Mouse (Mus musculus) embryonic facial prominence, embryonic 12.5 days (tissue): Measurements from ENCODE around the gene Galc. TPM values are rescaled to one million over a fixed set of nuclear protein-coding genes. Genes with fewer than 3 reads are reported as not detected.

Experiments used
- ATAC-seq: fragments of 200-750 bp; cut with Nextera tagmentation; 2 replicates; pipeline ENCODE4 v1.8.0; 2017; ENCODE audit not compliant: insufficient number of reproducible peaks, insufficient read depth, low FRiP score, low TSS enrichment
- H3K27ac ChIP-seq: fragments of 300-500 bp; sonication (generic); 2 replicates; pipeline ENCODE4 v1.5.1; 2016; ENCODE audit warnings: mild to moderate bottlenecking
- H3K27me3 ChIP-seq: fragments of 300-500 bp; sonication (generic); 2 replicates; pipeline ENCODE4 v1.6.1; 2016; ENCODE audit warnings: mild to moderate bottlenecking, moderate library complexity
- H3K36me3 ChIP-seq: fragments of 300-500 bp; sonication (generic); 2 replicates; pipeline ENCODE4 v1.6.1; 2016; ENCODE audit warnings: mild to moderate bottlenecking
- H3K4me1 ChIP-seq: fragments of 300-500 bp; sonication (generic); 2 replicates; pipeline ENCODE4 v1.6.1; 2016
- H3K4me2 ChIP-seq: fragments of 300-500 bp; sonication (generic); replicated peaks from 2 replicates; pipeline ENCODE4 v1.6.1; 2016; ENCODE audit warnings: mild to moderate bottlenecking, moderate library complexity
- H3K4me3 ChIP-seq: fragments of 300-500 bp; sonication (generic); 2 replicates; pipeline ENCODE4 v1.5.1; 2016; ENCODE audit warnings: mild to moderate bottlenecking
- H3K9ac ChIP-seq: fragments of 300-500 bp; sonication (generic); 2 replicates; pipeline ENCODE4 v1.6.1; 2016; ENCODE audit warnings: mild to moderate bottlenecking, moderate library complexity
- H3K9me3 ChIP-seq: fragments of 300-500 bp; sonication (generic); 2 replicates; pipeline ENCODE4 v1.6.1; 2016; ENCODE audit warnings: mild to moderate bottlenecking, moderate library complexity
- WGBS: fragments of 180-500 bp; shearing (Covaris S2); methylation state at CpG from one replicate; pipeline ENCODE4 v1.1.7; 2016; 5-methylcytosine and 5-hydroxymethylcytosine counted together
- polyA plus RNA-seq: library from polyadenylated mRNA; unstranded; fragments of >200 nt; fragmentation: Nextera tagmentation; extraction: Ambion mirVana; gene quantifications from 2 replicates; pipeline ENCODE4 v1.2.1, GENCODE M21; 2016

Gene Galc
- 10.2 and 10.3 TPM in 2 replicates for polyA plus RNA-seq

DNA sequence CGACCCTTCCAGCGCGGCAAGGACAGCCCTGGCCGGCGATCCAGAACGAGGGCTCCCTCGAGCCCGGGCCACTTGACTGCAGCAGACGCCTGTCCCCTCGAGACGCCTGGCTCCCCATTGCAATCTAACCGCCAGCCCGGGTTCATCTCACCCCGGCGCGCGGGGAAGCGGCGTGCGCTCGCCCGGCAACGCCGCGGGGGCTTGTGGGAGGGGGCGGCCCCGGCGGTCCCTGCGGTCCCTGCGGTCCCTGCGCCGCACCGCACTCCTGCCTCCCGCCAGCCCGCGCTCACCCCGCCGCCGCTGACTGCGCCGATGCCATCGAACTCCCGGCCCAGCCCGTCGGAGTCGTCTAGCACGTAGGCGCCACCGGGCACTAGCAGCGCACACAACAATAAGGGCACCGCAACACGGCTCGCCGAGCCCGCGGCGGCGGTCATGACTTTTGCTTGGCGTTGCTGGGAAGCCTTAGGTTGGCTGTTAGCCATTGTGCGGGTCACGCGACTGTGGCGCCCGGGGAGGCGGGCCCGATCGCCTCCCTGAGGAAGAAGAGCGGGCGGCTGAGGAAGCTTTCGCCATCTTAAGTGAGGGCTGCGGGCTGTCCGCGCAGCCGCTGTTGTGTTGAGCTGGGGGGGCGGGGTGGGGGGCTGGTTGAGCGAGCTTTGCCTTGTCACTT is at the start of gene Galc:
Gene Galc, minus strand, starts transcription at position 615 of the 673 bp plus-strand sequence.
- peak within 1 kb of the TSS; percentile 60 for H3K4me2 ChIP-seq
- under 1% methylated on average over 69 of the region's 76 CpGs for WGBS
- H3K27ac ChIP-seq = peak within 1 kb of the TSS; percentile 91
- H3K27me3 ChIP-seq = no peaks in the 10 kb centered on the region
- H3K4me3 ChIP-seq = peak within 1 kb of the TSS; percentile 73
- ATAC-seq = peak; percentile 94
- H3K4me1 ChIP-seq = peaks cover 5% of the 10 kb centered on the region; the same call in 1 of the 2 replicates
- H3K36me3 ChIP-seq = no peaks in the 10 kb centered on the region
- H3K9me3 ChIP-seq = no peaks in the 10 kb centered on the region
- peak within 1 kb of the TSS; percentile 93 for H3K9ac ChIP-seq

GRCm38 (mm10) chr12:98307179-98307915 is 48.1 kb upstream of the Galc start:
- ATAC-seq = no peak
- no peaks in the 10 kb centered on the region for H3K4me1 ChIP-seq
- no peak overlapping the region for H3K4me2 ChIP-seq
- H3K36me3 ChIP-seq = no peaks in the 10 kb centered on the region
- H3K27ac ChIP-seq = no peak overlapping the region
- no peaks in the 10 kb centered on the region for H3K27me3 ChIP-seq
- 85% methylated on average over 7 of the region's 7 CpGs for WGBS
- no peak overlapping the region for H3K4me3 ChIP-seq
- no peak overlapping the region for H3K9ac ChIP-seq
- H3K9me3 ChIP-seq = no peaks in the 10 kb centered on the region

GRCm38 (mm10) chr12:98303013-98303412 is 43.8 kb upstream of the Galc start:
- H3K4me3 ChIP-seq = no peak overlapping the region
- WGBS = 94% methylated on average over 1 of the region's 1 CpGs
- H3K36me3 ChIP-seq = no peaks in the 10 kb centered on the region
- H3K4me2 ChIP-seq = no peak overlapping the region
- H3K4me1 ChIP-seq = no peaks in the 10 kb centered on the region
- ATAC-seq = no peak
- no peak overlapping the region for H3K27ac ChIP-seq
- H3K9ac ChIP-seq = no peak overlapping the region
- no peaks in the 10 kb centered on the region for H3K27me3 ChIP-seq
- no peaks in the 10 kb centered on the region for H3K9me3 ChIP-seq

- H3K4me2 ChIP-seq = no peak overlapping the region
- H3K4me3 ChIP-seq = no peak overlapping the region
- no peaks in the 10 kb centered on the region for H3K27me3 ChIP-seq
- no peak for ATAC-seq
- 81% methylated on average over 5 of the region's 5 CpGs for WGBS
- H3K4me1 ChIP-seq = no peaks in the 10 kb centered on the region
- H3K9ac ChIP-seq = no peak overlapping the region
- H3K36me3 ChIP-seq = no peaks in the 10 kb centered on the region
- H3K9me3 ChIP-seq = no peaks in the 10 kb centered on the region
- no peak overlapping the region for H3K27ac ChIP-seq
These were observed 42.7 kb upstream of the Galc start for GRCm38 (mm10) chr12:98301980-98302379.

- Histone ChIP-seq H3K27ac (no peak overlapping the region), H3K27me3 (no peaks in the 10 kb centered on the region), H3K4me2 (no peak overlapping the region), H3K4me1 (no peaks in the 10 kb centered on the region), H3K9me3 (no peaks in the 10 kb centered on the region), H3K4me3 (no peak overlapping the region), H3K9ac (no peak overlapping the region), H3K36me3 (no peaks in the 10 kb centered on the region)
- WGBS = 82% methylated on average over 2 of the region's 2 CpGs
- no peak for ATAC-seq
These were observed 35.0 kb upstream of the Galc start for GRCm38 (mm10) chr12:98294241-98294640.

DNA sequence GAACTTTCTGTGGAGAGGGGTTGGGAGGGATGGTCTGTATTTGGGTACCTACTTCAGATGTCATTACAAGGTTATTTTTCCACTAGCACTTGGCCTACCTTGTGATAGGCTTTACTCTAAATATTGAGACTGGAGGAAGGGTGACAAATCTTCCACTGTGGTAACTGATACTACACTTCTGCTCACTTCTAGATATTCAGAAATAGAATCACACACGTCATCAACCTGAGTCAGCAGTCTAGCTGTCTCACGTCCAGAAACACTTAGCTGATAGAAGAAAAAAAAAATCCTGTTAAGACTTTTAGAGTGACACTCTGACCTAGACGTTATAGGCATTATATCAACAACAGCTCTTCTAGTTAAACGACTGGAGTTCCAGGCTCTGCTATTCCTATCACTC is 33.0 kb upstream of the Galc start:
- Histone ChIP-seq H3K4me1 (no peaks in the 10 kb centered on the region), H3K4me2 (no peak overlapping the region), H3K36me3 (no peaks in the 10 kb centered on the region), H3K27ac (no peak overlapping the region), H3K9ac (no peak overlapping the region), H3K27me3 (no peaks in the 10 kb centered on the region), H3K4me3 (no peak overlapping the region), H3K9me3 (no peaks in the 10 kb centered on the region)
- WGBS = 65% methylated on average over 4 of the region's 4 CpGs
- no peak for ATAC-seq

DNA sequence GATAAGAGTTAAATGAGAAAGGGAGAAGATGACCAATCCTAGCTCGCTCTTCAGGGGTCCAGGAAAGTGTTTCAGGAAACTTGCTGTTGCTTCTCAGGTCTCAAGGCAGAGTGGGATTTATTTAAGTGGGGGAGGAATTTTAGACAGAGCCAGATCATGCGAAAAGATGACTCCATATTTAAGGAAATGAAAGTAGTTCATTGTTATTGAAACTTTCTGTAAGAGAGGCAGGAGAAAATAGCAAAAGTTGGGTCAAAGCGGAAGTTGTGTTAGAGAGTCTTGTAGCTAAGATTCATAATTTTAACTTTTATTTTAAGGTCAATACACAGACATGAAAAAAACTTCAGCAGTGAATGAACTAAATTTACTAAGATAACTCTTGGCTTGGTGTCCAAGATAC is 31.2 kb upstream of the Galc start:
- Histone ChIP-seq H3K9me3 (no peaks in the 10 kb centered on the region), H3K27ac (no peak overlapping the region), H3K4me2 (no peak overlapping the region), H3K4me3 (no peak overlapping the region), H3K4me1 (no peaks in the 10 kb centered on the region), H3K36me3 (no peaks in the 10 kb centered on the region), H3K9ac (no peak overlapping the region), H3K27me3 (no peaks in the 10 kb centered on the region)
- no peak for ATAC-seq
- WGBS = 76% methylated on average over 3 of the region's 3 CpGs

DNA sequence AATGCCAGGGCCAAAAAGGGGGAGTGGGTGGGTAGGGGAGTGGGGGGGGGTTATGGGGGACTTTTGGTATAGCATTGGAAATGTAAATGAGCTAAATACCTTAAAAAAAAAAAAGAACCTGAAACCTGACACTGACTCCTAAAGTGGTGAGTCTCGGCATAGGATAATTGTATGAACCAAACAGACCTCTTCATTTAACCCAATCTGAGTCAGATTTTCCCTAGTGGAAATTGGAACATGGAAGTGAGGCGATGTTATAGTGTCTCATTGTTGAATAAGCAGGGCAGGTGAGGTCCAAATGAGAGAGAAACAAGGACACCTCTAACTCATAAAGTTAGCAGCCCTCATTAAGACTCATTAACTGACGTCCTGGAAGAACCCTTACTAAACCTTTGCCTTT is 25.2 kb upstream of the Galc start:
- no peak overlapping the region for H3K27ac ChIP-seq
- no peak for ATAC-seq
- H3K27me3 ChIP-seq = no peaks in the 10 kb centered on the region
- no peak overlapping the region for H3K9ac ChIP-seq
- H3K9me3 ChIP-seq = no peaks in the 10 kb centered on the region
- no peaks in the 10 kb centered on the region for H3K4me1 ChIP-seq
- 69% methylated on average over 3 of the region's 3 CpGs for WGBS
- no peaks in the 10 kb centered on the region for H3K36me3 ChIP-seq
- no peak overlapping the region for H3K4me3 ChIP-seq
- no peak overlapping the region for H3K4me2 ChIP-seq

GRCm38 (mm10) chr12:98283487-98283860 is 24.2 kb upstream of the Galc start:
- H3K27ac ChIP-seq = no peak overlapping the region
- no peaks in the 10 kb centered on the region for H3K36me3 ChIP-seq
- no peak for ATAC-seq
- no peaks in the 10 kb centered on the region for H3K4me1 ChIP-seq
- H3K9ac ChIP-seq = no peak overlapping the region
- H3K4me2 ChIP-seq = no peak overlapping the region
- 69% methylated on average over 3 of the region's 3 CpGs for WGBS
- H3K27me3 ChIP-seq = no peaks in the 10 kb centered on the region
- no peak overlapping the region for H3K4me3 ChIP-seq
- H3K9me3 ChIP-seq = no peaks in the 10 kb centered on the region

- no peak overlapping the region for H3K9ac ChIP-seq
- ATAC-seq = no peak
- no peak overlapping the region for H3K4me3 ChIP-seq
- H3K27me3 ChIP-seq = no peaks in the 10 kb centered on the region
- no peak overlapping the region for H3K27ac ChIP-seq
- no peaks in the 10 kb centered on the region for H3K36me3 ChIP-seq
- no peak overlapping the region for H3K4me2 ChIP-seq
- no peaks in the 10 kb centered on the region for H3K9me3 ChIP-seq
- H3K4me1 ChIP-seq = no peaks in the 10 kb centered on the region
- WGBS = 83% methylated on average over 14 of the region's 14 CpGs
These were observed 23.7 kb upstream of the Galc start for GRCm38 (mm10) chr12:98282776-98283486.

- Histone ChIP-seq H3K4me3 (no peak overlapping the region), H3K4me1 (no peaks in the 10 kb centered on the region), H3K9me3 (no peaks in the 10 kb centered on the region), H3K9ac (no peak overlapping the region), H3K27ac (no peak overlapping the region), H3K36me3 (no peaks in the 10 kb centered on the region), H3K27me3 (no peaks in the 10 kb centered on the region), H3K4me2 (no peak overlapping the region)
- 67% methylated on average over 8 of the region's 8 CpGs for WGBS
- ATAC-seq = no peak
These were observed 21.7 kb upstream of the Galc start for GRCm38 (mm10) chr12:98280996-98281395.

DNA sequence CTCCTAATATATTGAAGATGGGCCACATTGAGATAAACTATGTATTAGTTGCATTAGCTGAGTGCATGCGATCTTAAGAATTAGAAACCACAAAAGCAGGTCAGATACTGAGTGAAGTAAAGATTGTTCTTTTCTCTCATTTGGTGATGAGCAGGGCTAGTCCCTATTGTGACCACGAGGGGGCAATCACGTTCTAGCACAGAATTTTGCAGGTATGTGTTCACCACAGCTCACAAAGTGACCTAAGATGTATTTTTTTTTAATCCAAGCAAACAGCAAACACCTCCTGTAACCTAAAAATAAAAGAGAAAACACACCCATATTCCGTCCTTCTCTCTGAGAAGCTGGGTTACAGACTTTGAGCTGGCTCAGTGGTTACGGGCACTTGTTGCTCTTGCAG is 21.3 kb upstream of the Galc start:
- H3K9me3 ChIP-seq = no peaks in the 10 kb centered on the region
- no peaks in the 10 kb centered on the region for H3K4me1 ChIP-seq
- H3K27me3 ChIP-seq = no peaks in the 10 kb centered on the region
- no peak overlapping the region for H3K4me2 ChIP-seq
- H3K4me3 ChIP-seq = no peak overlapping the region
- H3K36me3 ChIP-seq = no peaks in the 10 kb centered on the region
- WGBS = 34% methylated on average over 5 of the region's 5 CpGs
- H3K27ac ChIP-seq = no peak overlapping the region
- H3K9ac ChIP-seq = no peak overlapping the region
- no peak for ATAC-seq
